18 mouse cellular contexts compared by ENCODE assay signal in genomic region chr14:121960531-121960930, GRCm38 (mm10). TPM values are rescaled to one million over a fixed set of nuclear protein-coding genes. Genes with fewer than 3 reads are reported as not detected.
"Had no signal": no experiment of that assay in that cellular context is flagged by ENCODE, and none has a peak within 500 bp of the region (broad histone marks: within the 10 kb centered on the region; RNA-seq: fewer than 3 reads in every experiment).

No protein-coding gene starts in this region.

- H3K9me3 ChIP-seq: limb, embryonic 12.5 days; megakaryocyte, embryonic 14.5 days; midbrain, embryonic 15.5 days; neural tube, embryonic 12.5 days had no signal

- H3K9ac ChIP-seq: limb, embryonic 12.5 days; liver, embryonic 14.5 days; midbrain, embryonic 15.5 days; neural tube, embryonic 12.5 days had no signal

- H3K27me3 ChIP-seq: limb, embryonic 12.5 days; megakaryocyte, embryonic 14.5 days; midbrain, embryonic 15.5 days; neural tube, embryonic 12.5 days had no signal

- H3K4me2 ChIP-seq: limb, embryonic 12.5 days; midbrain, embryonic 11.5 days; midbrain, embryonic 15.5 days; neural tube, embryonic 12.5 days had no signal

- H3K4me1 ChIP-seq: neural tube, embryonic 12.5 days had no signal

- H3K4me3 ChIP-seq: layer of hippocampus, adult 2 months; limb, embryonic 12.5 days; midbrain, embryonic 15.5 days; neural tube, embryonic 12.5 days had no signal

- H3K36me3 ChIP-seq: midbrain, embryonic 15.5 days; neural tube, embryonic 12.5 days had no signal

- ATAC-seq: midbrain, embryonic 15.5 days had no signal

- DNase-seq: kidney, postnatal 10 days; kidney, postnatal 4 days; liver; lung, adult 18-20 months; lung, postnatal 4 days; right cerebral cortex, postnatal 4 days; spleen, adult 18-20 months; thymus, postnatal 4 days had no signal

- H3K27ac ChIP-seq: layer of hippocampus, adult 2 months; limb, embryonic 12.5 days; liver, embryonic 14.5 days; midbrain, embryonic 15.5 days; neural tube, embryonic 12.5 days; stomach, postnatal 0 days had no signal

RNA-seq across cellular contexts. Expression of gene Gpr18, which starts 45.0 kb away (rescaled TPM):
- total RNA-seq: layer of hippocampus, adult 2 months; layer of hippocampus, postnatal 10 days; left cerebral cortex, postnatal 36 days had no signal
